Mouse (Mus musculus) heart, postnatal 4 days (tissue): Measurements from ENCODE around the gene Hmox1. TPM values are rescaled to one million over a fixed set of nuclear protein-coding genes. Genes with fewer than 3 reads are reported as not detected.

Experiments used
- DNase-seq: peaks from one replicate; pipeline ENCODE4 v3.0.0; 2021
- total RNA-seq, 2 experiments: library from RNA; stranded (reverse); gene quantifications; 2 replicates each; pipeline ENCODE4 v1.2.3; 2021

The Hmox1 gene
- total RNA-seq: 10 to 100 TPM; 15.0 to 16.6 TPM

DNA sequence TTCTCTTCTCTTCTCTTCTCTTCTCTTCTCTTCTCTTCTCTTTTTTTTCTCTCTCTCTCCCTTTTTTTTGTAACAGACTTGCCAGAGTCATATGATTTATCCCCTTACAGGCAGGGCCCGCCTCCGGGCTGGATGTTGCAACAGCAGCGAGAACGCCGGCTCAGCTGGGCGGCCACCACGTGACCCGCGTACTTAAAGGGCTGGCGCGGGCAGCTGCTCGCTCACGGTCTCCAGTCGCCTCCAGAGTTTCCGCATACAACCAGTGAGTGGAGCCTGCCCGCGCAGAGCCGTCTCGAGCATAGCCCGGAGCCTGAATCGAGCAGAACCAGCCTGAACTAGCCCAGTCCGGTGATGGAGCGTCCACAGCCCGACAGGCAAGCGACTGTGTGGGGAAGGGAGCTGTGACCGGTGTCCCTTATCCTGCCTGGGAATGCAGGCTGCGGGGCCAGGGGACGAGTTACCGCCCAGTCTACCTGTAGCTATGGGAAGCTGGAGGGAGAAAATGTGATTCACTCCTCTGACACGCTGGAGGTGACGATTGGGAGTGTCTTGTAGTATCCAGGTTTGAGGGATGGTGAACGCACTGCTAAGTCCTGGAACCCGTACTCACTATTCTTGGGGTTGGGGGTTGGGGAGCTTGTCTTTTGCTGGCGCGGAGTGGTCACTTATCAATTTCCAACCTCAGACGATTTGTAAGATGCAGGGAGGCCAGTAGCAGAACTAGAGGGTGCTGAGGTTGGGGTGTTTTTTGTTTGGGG, at the start of gene Hmox1:
Gene Hmox1 (plus strand): TSS at position 223 of the 758 bp plus-strand sequence.
- DNase-seq: peak; percentile 93

GRCm38 (mm10) chr8:75046303-75046702, 47.1 kb upstream of the Hmox1 start:
- no peak for DNase-seq

- DNase-seq: no peak
Measured at GRCm38 (mm10) chr8:75047784-75048183, 45.6 kb upstream of the Hmox1 start.

GRCm38 (mm10) chr8:75053342-75053741, 40.1 kb upstream of the Hmox1 start:
- DNase-seq: no peak

DNA sequence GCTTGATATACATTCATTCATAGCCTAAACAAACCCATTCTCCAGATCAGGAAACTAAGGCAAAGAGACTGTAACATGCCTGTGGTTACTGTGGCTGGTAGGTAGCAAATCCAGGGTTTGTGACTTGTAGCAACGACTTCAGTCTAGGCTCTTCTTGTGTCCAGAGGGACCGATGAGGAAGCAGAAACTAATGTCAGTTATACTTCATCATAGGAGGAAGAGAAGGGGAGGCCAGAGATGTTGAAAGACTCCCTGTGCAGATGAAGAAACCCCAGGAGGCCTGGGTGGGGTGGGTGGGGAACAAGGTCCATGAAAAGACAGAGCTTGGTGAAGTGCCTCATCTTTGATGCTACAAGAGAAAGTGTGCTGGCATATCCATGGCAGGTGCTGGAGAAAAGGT, 37.7 kb upstream of the Hmox1 start:
- no peak for DNase-seq

DNA sequence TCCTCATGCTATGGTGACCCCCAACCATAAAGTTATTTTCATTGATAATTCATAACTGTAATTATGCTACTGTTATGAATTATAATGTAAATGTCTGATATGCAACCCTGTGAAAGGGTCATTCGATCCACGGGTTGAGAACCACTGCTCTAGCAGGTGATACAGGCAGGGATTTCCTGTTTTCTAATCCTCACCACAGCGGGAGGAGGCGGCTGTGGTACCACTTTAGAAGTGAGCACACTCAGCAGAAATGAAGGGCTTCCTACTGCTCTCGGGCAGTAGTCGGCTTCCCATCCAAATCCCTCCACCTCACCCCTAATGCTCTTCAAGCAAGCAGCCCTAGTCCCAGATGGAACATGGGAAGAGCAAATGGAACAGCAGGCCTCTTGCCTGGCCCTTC, 33.4 kb upstream of the Hmox1 start:
- no peak for DNase-seq

DNA sequence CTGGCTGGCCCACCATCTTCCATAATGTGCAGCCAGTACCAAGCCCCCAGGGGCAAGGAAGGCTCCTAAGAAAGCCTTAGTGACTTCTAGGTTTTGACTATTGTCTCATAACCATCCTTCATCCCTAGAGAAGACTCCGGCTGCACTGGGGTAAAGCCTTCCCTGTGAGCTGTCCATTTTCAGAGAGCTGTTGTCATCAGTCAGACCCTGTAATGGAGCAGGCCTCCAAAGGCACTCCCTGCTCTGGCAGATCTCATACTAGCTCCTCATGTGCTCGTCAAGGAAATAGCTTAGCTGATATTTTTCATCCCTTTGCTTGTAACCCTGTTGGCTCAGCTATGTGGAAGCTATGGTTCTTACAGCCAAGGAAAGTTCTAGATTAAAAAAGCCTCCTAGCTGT, 32.6 kb upstream of the Hmox1 start:
- no peak for DNase-seq

- DNase-seq: peak; percentile 30
Measured at GRCm38 (mm10) chr8:75063290-75063689, 30.1 kb upstream of the Hmox1 start.

DNA sequence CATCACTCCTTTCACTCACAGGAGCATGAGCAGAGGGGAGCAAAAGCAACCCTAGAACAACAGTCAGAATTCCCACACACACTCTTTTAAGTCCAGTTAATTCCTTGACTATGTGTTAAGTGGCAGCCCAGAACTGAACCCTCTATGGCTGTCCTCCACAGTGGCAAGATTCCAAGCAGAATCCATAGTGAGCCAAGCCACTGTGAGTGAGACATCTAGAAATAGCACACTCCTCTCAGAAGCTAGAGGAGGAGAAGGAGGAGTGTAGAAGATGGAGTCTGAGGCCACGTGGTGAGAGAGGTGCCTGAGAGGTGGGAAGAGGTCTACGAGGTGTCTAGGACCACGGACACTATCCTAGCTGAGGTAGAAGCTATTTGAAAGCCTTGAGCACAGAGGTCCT, 28.6 kb upstream of the Hmox1 start:
- no peak for DNase-seq

DNA sequence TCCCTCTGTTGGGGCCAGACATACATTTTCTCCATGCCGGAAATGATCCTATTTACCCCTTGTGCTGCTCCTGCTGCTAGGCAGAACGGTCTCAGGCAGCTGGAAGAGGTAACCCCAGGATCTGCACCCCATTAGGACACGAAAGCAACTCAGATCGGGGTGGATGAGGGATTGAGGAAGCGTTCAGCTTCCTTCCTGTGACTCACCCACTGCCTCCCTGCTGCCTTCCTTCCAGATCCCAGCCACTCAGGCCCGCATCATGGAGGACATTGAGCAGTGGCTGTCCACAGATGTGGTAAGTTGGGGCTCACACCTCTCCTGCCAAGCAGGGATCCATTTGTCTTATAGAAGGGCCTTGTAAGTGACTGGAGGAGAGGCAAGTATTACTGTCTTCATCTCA, 26.1 kb upstream of the Hmox1 start:
- DNase-seq: no peak

DNA sequence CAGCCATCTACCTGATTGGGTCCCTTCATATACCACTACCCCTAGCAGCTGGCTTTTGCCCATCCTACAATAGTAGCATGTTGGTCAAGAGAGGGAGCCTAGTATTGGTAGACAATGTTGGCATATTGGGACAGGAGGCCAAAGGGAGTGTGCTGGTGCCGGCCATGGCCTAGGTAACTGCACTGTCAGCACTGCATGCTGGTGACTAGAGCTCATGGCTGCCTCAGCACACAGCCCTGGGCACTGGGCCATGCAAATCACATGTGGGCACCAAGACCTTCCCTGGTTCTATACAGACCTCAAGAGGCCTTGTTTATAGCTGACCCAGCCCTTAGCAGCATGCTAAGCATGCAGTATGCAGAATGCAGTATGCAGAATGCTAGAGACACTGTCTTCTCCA, 23.1 kb upstream of the Hmox1 start:
- no peak for DNase-seq

DNA sequence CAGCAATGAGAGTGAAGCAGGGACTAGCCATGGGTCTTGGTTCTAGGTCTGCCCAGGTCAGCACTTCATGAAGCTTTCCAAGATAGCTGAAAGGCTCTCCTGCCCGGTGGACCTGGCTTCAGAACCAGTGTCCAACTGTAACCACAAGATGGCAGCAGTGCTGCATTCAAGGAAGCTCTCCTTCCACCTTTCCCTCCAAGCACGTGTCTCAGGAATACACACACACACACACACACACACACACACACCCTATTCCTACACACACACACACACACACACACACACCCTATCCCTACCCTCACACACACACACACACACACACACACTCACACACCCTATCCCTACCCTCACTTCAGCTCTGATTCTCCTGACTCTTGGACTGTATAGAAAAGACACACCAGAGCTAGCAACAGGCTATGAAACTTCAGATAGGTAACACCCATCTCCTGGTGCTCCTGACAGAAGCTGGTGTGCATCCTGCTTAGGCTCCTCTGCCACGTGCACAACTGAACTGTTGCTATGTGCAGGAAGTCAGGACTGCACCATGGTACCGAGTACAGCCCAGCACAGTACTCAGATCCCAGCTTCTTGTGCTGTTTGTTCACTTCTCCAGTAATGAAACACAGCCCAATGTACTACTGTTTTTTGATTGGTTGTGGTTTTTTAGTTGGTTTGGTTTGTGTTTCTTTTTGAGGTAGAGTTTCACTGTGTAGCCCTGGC, 21.6 kb upstream of the Hmox1 start:
- peak; percentile 88 for DNase-seq

DNA sequence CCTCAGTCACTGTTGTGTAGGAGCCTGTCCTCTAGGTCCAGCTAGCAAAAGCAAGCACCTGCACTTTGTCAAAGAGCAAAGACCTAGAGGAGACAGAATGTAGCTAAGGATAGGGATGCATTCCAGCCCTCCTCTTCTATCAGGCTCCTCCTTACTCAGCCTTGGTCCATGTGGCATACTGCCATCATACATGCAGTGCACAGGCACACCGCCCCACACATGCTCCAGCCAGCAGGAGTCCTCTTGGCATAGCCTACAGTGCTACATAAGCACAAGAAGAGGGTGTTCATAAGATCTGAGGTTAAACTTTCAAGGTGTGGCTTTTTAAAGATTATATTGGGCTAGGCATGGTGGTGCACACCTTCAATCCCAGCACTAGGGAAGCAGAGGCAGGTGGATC, 18.5 kb upstream of the Hmox1 start:
- DNase-seq: no peak

GRCm38 (mm10) chr8:75078215-75078614, 15.2 kb upstream of the Hmox1 start:
- DNase-seq: no peak

GRCm38 (mm10) chr8:75078851-75079250, 14.6 kb upstream of the Hmox1 start:
- DNase-seq: no peak

GRCm38 (mm10) chr8:75081364-75082040, 11.9 kb upstream of the Hmox1 start:
- no peak for DNase-seq

- no peak for DNase-seq
Measured at GRCm38 (mm10) chr8:75082181-75082805, 11.1 kb upstream of the Hmox1 start.

- DNase-seq: peak; percentile 97
Measured at GRCm38 (mm10) chr8:75083846-75084245, 9.6 kb upstream of the Hmox1 start.

DNA sequence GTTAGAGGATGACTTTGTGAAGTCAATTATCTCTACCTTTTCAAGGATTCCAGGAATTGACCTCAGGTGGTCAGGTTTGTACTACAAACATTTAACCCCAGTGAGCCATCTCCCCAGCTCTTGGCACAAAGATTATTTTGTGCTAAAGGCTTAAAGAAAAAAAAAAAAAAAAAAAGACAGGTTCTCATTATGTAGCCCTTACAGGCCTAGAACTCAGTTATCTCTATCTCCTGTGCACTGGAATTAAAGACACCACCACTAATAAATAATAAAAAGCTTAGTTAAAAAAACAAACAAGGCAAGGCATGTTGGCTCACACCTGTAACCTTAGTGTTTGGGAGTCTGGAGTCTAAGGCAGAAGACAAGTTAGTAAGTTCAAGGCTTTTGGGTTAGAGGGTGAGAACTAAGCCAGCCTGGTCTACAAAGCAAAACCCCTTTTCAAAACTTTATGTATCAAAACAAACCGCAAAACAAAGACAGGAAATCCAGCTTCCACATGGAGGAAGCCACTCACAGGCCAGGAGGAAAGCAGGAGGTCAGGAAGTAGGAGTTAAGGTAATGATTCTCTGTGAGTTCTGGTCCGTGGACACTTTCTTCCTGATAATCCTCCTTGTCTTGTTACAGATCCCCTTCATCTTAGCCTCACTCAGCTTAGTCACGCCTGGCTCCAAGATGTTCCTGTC, 8.9 kb upstream of the Hmox1 start:
- DNase-seq: no peak

DNA sequence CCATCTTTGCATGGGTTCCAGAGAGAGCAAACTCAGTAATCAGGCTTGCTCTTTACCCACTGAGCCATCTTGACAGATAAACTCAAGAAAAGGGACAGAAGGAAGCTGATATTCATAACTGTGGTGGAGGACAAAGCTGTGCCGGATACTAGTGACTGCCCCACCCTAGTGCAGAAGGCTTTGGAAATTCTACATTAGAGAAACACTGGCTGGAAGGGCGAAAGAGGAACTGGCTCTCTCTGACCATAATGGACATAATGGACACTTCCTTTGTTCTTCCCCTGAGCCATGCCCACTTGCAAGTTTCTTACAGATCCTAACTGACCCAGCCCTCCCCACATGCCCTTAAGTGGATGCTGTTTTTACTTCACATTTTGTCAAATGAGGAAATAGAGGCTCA, 7.4 kb upstream of the Hmox1 start:
- DNase-seq: no peak

GRCm38 (mm10) chr8:75087127-75087526, 6.3 kb upstream of the Hmox1 start:
- DNase-seq: no peak
